Mouse (Mus musculus): Measurements from ENCODE around the gene Wwox.

GRCm38 (mm10) chr8:114877234-114877633 is 437.8 kb downstream of the Wwox start:
- no peak for TF ChIP-seq CTCF (IDR thresholded peaks at IDR 0.05; ENCODE audit: insufficient read depth, low read depth, low read length)
- TF ChIP-seq POLR2A (IDR thresholded peaks at IDR 0.05; ENCODE audit: insufficient read depth, low read depth, low read length) = no peak
